Mouse (Mus musculus): ENCODE measurements at regions not wholly inside any gene's neighbourhood (a gene's known extent, or its start where the extent isn't known, plus 50 kb on each side); places are given as distances from the start of the nearest gene placed in this dataset.

DNA sequence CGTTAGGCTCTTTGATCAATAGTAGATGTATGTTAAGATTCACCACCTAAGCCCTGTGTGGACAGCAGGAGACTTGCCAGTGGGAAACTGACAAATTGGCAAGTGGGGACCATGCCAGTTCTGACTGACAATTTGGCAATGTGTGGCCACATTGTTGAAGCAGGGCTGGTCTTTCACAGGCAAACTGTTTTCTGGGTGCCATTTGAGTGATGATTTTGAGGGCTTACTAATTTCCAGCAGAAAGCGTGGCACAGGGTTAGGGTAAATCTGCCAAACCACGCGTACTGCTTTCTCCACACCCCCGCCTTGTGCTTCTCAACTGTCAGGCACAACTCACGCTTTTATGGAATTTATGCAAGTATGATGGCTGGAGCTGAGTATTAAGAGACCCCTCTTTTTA, 91.2 kb upstream of the Trpm3 start:
- DNase-seq (ENCODE audit: low read depth) = no peak

DNA sequence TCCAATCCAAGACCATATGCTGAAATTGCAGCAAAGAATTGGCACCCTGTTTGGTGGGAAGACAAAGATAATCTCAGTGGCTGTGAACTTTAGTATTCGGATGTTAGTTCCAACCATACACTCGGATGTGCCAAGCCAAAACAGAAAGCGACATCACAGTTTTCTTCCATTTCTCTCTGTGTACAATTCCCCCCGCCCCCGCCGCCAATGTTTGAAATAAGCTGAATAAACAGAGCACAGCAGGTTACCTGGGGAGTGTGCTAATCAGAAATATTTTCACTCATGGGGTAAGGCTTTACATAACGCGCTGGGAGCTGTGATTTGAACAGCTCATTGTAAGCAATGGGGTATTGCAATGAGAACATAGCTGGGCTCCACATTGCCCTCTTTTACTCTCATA, 72.5 kb upstream of the Trpm3 start:
- DNase-seq (ENCODE audit: low read depth) = no peak

DNA sequence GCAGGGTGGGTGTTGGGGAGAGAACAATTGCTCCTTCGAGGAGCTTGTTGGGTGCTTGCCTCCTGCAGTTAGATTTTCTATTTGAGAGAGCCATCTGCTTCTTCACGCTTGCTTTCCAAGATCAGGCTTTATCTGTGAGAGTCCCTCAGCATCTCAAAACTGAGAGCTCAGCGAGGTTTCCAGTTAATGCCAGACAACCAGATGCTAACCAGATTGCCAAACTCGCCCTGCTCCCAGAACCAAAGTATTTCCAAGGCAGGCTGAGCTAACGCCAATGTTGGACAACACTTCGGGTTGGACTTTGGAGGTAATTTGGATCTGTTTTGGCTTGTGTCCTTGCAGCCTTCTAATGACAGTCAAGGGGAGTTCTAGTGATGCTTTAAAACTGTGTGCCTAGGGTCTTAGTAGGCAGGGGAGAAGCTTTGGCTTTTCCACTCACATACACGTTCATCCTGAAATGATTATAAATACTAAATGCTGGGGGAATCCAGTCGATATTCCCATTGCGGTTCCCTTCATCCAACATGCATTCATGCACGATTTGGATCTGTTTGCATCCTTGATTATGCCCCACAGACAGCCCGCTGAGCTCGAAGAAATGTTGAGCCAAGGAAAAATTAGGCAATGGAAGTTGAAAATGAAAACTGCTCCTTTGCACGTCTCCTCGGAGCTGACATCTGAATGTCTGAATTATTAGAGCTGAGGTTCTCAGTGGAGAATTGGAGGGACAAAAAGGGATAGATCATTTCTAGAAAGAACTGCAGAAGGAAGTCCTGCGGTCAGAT, 68.4 kb upstream of the Trpm3 start:
- DNase-seq (ENCODE audit: low read depth) = no peak

DNA sequence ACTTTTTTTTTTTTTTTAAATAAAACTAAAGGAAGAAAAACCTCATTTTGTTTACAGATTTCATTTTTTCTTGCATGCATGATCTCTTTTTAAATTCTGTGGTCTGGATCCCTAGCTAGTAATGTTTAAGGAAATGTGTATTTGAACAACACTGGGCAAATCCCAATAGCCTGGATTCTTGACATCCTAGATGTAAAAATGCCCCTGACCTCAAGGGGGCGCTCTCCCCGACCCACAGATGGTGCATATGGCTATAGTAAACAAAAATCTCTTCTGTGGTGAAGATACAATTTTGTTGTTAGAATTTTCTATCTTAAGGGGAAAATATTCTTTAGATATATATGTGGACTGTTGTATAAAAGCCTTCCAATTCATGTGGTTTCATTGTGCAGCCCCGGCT, 67.1 kb upstream of the Trpm3 start:
- peak; percentile 14 for DNase-seq (ENCODE audit: low read depth)

DNA sequence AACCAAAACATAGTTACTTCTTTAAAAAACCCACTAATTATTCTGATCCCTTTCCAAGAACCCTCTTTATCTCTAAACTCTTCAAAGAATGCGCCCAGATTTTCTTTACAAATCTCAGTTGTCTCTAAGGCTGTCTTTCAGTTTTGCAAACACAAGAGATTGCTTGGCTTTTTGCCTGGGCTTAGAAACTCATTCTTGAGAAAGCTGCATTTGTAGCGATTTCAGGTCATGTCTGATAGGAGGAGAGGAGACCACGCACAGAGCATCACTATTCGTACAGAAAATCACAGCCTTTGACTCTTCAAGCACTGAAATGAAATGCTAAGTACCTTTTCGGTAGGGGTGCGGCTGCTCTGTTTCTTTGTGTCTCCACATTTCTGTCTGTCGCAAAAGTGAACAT, 64.8 kb upstream of the Trpm3 start:
- DNase-seq (ENCODE audit: low read depth) = no peak

DNA sequence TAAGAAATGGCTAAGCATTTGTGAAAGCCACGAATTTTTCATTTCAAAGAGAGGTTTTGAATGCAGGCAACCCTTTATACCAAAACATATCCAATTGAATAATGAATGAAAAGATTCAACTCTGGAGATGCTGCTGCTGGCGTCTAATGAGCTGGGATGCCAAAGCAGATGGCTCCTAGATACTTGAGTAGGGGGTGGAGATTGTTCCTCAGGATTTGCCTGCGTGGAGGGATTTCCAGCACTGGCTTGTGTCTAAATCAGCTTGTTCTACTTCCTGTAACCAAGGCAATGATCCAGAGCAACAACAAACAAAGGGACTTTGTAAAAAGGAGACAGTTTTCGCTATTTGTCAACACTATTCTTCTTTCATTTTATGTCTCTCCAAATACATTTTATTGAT, 57.4 kb upstream of the Trpm3 start:
- DNase-seq (ENCODE audit: low read depth) = no peak
